Mouse (Mus musculus) embryonic fibroblast, embryonic 13.5 days (primary cell): ENCODE measurements around the gene Tubb5. TPM values are rescaled to one million over a fixed set of nuclear protein-coding genes. Genes with fewer than 3 reads are reported as not detected.
A peak's percentile ranks its signal among the peaks of the same experiment; 100 is the strongest.

Source experiments
- H3K27ac ChIP-seq: 2 replicates; pipeline ENCODE4 v1.5.1; 2012; ENCODE audit warnings: low read length, control low read depth, inconsistent platforms; ENCODE audit not compliant: insufficient read depth
- H3K4me1 ChIP-seq: 2 replicates; pipeline ENCODE4 v1.6.1; 2011; ENCODE audit warnings: low read length; ENCODE audit not compliant: control insufficient read depth, insufficient read depth
- H3K4me3 ChIP-seq: 2 replicates; pipeline ENCODE4 v1.5.1; 2011; ENCODE audit warnings: mild to moderate bottlenecking, control low read depth, low read length; ENCODE audit not compliant: insufficient read depth
- CTCF ChIP-seq: IDR thresholded peaks from 2 replicates; pipeline ENCODE4 v1.5.1; 2011; ENCODE audit warnings: mild to moderate bottlenecking, control low read depth, low read length, moderate library complexity, borderline replicate concordance; ENCODE audit not compliant: insufficient read depth
- POLR2A ChIP-seq: IDR thresholded peaks from 2 replicates; pipeline ENCODE4 v1.6.1; 2011; ENCODE audit warnings: low read depth, mild to moderate bottlenecking, control low read depth, low read length, moderate library complexity
- polyA plus RNA-seq: library from polyadenylated mRNA; stranded (reverse); fragments of >200 nt; gene quantifications from 2 replicates; pipeline ENCODE4 v1.2.4, GENCODE M21; 2011; ENCODE audit warnings: low read depth; ENCODE audit not compliant: missing spikeins, insufficient read length

The Tubb5 gene
- polyA plus RNA-seq, 1 experiment = 947 TPM

DNA sequence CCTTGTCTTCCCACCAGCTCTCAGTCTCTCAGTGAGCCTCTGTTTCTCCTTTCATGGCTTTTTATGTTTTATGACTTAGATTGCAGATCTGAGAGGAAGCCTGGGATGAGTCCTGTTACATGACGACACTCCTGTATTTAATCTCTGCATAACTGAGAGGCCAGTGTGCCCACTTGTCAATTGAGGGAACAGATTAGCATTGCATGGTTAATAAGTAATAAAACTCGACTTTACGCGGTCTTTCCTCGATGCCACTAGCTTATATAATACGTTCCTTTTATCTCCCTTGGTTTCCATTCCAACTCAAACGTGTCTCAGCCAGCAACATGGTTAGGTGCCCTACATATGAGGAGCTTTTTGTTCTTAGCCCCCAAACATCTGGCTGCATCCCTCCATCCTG is 22.3 kb downstream of the Tubb5 start:
- Histone ChIP-seq H3K4me1 (peaks cover 31% of the 10 kb centered on the region), H3K27ac (no peak overlapping the region), H3K4me3 (no peak overlapping the region)
- no peak for TF ChIP-seq CTCF
- no peak for TF ChIP-seq POLR2A

DNA sequence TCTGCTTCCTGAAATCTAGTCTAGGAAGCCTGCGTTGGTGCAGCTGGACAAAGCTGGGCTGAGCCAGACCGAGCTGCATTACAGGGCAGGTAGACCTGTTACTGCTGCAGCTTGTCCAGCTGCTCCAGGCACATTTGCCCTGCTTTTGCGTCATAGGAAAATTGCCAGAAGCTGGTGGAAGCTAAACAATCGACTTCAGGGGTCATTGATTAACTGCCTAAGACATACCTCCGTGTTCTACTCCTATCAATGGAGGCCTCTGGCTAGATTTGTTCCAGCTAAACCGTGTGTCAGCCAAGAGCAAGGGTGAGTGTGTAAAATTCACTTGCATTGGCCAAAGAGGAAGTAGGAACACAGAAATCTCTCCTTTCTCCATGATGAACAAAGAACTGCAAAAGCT is 23.4 kb downstream of the Tubb5 start:
- peaks cover 31% of the 10 kb centered on the region for H3K4me1 ChIP-seq
- H3K4me3 ChIP-seq = no peak overlapping the region
- TF ChIP-seq POLR2A (no peak), CTCF (no peak)
- peak overlapping the region; percentile 99 for H3K27ac ChIP-seq

DNA sequence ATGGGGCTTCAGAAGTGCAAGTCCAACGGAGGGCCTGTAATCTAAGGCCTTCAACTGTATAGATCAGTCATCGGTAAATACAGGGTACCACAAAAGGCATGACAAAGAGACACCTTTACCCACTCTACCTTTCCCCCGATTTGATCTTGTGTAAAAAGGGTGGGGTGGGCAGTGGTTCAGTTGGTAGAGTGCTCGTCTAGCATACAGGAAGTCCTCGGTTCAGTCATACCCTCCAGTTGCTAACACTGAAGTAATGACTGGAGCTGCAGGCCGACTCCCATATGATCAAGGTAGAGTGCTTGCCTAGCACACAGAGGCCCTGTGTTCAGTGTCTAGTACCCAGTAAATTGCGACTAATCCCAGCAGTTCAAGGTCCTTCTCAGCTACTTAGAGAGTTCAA is 24.5 kb downstream of the Tubb5 start:
- Histone ChIP-seq H3K4me1 (peaks cover 26% of the 10 kb centered on the region), H3K27ac (peak overlapping the region; percentile 99), H3K4me3 (no peak overlapping the region)
- no peak for TF ChIP-seq CTCF
- no peak; the same call in 1 of the 2 replicates for TF ChIP-seq POLR2A

GRCm38 (mm10) chr17:35813245-35813647 is 24.9 kb downstream of the Tubb5 start:
- no peak overlapping the region for H3K4me3 ChIP-seq
- peak overlapping the region; percentile 99 for H3K27ac ChIP-seq
- no peak for TF ChIP-seq CTCF
- no peak; the same call in 1 of the 2 replicates for TF ChIP-seq POLR2A
- peaks cover 26% of the 10 kb centered on the region for H3K4me1 ChIP-seq

DNA sequence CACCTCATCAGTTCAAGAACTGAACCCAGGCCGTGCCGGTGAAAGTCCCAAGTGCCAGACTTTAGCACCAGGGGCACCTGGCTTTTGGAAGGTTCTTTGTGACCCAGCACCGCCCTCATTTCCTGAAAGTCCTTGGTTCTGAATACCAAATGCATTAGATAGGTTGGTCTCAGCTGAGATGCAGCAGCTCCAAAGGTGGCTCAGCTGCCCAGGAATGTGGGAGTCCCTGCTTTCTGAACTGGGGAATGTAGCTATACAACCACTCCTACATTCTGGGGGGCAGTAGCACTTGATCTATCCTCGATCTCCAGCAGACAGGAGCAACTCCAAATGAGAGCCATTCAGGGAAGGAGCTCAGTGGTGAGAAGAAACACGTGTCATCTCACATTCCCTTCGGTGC is 25.4 kb downstream of the Tubb5 start:
- Histone ChIP-seq H3K4me1 (peaks cover 26% of the 10 kb centered on the region), H3K27ac (peak overlapping the region; percentile 98), H3K4me3 (no peak overlapping the region)
- TF ChIP-seq POLR2A = peak; percentile 28; the same call in 1 of the 2 replicates
- no peak for TF ChIP-seq CTCF

DNA sequence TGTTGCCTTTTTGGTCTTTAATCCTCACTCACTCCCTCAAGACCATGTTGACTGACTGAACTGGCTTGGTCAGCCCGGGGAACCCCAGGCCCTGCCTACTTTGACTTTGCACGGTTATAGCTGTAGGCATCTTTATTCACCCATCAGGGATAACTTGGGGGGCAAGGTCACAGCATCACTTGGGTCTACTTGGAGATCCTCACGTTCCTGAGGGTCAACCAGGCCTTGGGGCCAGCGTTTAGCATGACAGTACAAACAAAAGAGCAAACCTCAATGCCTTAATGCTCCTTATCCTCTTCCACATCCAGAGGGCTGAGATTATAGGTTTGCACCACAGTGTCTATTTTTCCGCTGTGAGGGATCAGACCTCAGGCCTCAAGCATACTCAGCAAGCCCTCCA is 25.8 kb downstream of the Tubb5 start:
- Histone ChIP-seq H3K27ac (peak overlapping the region; percentile 98), H3K4me1 (peaks cover 26% of the 10 kb centered on the region), H3K4me3 (no peak overlapping the region)
- TF ChIP-seq CTCF (no peak), POLR2A (no peak)

- Histone ChIP-seq H3K27ac (peak overlapping the region; percentile 98; the same call in 1 of the 2 replicates), H3K4me3 (no peak overlapping the region), H3K4me1 (peaks cover 26% of the 10 kb centered on the region)
- no peak for TF ChIP-seq POLR2A
- TF ChIP-seq CTCF = no peak
Observed at GRCm38 (mm10) chr17:35810900-35811648, 27.0 kb downstream of the Tubb5 start.

DNA sequence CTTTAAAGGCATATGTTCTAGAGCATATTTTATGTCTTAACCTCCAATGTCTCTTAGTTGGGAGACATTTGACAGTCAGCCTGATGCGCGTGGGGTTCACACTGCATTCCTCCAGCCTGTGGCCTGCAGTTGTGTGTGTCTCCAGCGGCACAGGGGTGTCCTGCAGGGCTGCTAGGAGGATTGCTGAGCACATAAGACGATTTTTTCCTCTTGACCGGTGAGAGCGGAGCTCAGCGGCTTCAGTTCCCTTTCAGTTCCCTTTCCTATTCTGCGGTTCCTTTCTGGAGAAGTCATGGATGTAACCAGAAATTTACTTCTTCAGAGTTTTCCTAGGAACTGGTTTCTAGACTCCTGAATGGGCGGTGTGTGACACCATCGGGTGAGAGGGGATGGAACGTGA is 28.7 kb downstream of the Tubb5 start:
- Histone ChIP-seq H3K4me1 (peaks cover 20% of the 10 kb centered on the region), H3K27ac (no peak overlapping the region), H3K4me3 (no peak overlapping the region)
- TF ChIP-seq POLR2A = no peak
- TF ChIP-seq CTCF = no peak

- no peak overlapping the region for H3K27ac ChIP-seq
- peaks cover 14% of the 10 kb centered on the region for H3K4me1 ChIP-seq
- TF ChIP-seq POLR2A = no peak
- no peak for TF ChIP-seq CTCF
- H3K4me3 ChIP-seq = no peak overlapping the region
Observed at GRCm38 (mm10) chr17:35808073-35808472, 30.0 kb downstream of the Tubb5 start.

- Histone ChIP-seq H3K4me1 (no peaks in the 10 kb centered on the region), H3K27ac (no peak overlapping the region), H3K4me3 (no peak overlapping the region)
- TF ChIP-seq CTCF = no peak
- TF ChIP-seq POLR2A = no peak
Observed at GRCm38 (mm10) chr17:35803858-35804399, 34.2 kb downstream of the Tubb5 start.

- no peak overlapping the region for H3K27ac ChIP-seq
- H3K4me1 ChIP-seq = no peaks in the 10 kb centered on the region
- TF ChIP-seq POLR2A = no peak
- H3K4me3 ChIP-seq = no peak overlapping the region
Observed at GRCm38 (mm10) chr17:35803020-35803419, 35.1 kb downstream of the Tubb5 start.
